Mouse (Mus musculus) neural tube, embryonic 11.5 days (tissue): ENCODE measurements around the gene Lrfn4. TPM values are rescaled to one million over a fixed set of nuclear protein-coding genes. Genes with fewer than 3 reads are reported as not detected.
A peak's percentile ranks its signal among the peaks of the same experiment; 100 is the strongest.

Source experiments
- ATAC-seq: fragments of 200-750 bp; cut with Nextera tagmentation; 2 replicates; pipeline ENCODE4 v1.8.0; 2017; ENCODE audit warnings: moderate number of reproducible peaks, mild to moderate bottlenecking, moderate TSS enrichment, moderate library complexity; ENCODE audit not compliant: insufficient read depth, low FRiP score, low TSS enrichment
- DNase-seq: peaks from one replicate; pipeline ENCODE4 v3.0.0-alpha.2; 2015; ENCODE audit warnings: low spot score
- H3K27ac ChIP-seq: fragments of 300-500 bp; sonication (generic); 2 replicates; pipeline ENCODE4 v1.5.1; 2014; ENCODE audit warnings: low read depth, mild to moderate bottlenecking, low read length
- H3K27me3 ChIP-seq: fragments of 300-500 bp; sonication (generic); 2 replicates; pipeline ENCODE4 v1.6.1; 2014; ENCODE audit warnings: mild to moderate bottlenecking, low read length, mixed read lengths; ENCODE audit not compliant: control insufficient read depth, insufficient read depth
- H3K36me3 ChIP-seq: fragments of 300-500 bp; sonication (generic); 2 replicates; pipeline ENCODE4 v1.6.1; 2014; ENCODE audit warnings: mild to moderate bottlenecking, low read length, moderate library complexity, mixed read lengths; ENCODE audit not compliant: control insufficient read depth, insufficient read depth
- H3K4me1 ChIP-seq: fragments of 300-500 bp; sonication (generic); 2 replicates; pipeline ENCODE4 v1.6.1; 2014; ENCODE audit warnings: low read length, mixed read lengths; ENCODE audit not compliant: control insufficient read depth, insufficient read depth
- H3K4me2 ChIP-seq: fragments of 300-500 bp; sonication (generic); 2 replicates; pipeline ENCODE4 v1.6.1; 2014; ENCODE audit warnings: low read depth, mild to moderate bottlenecking, moderate library complexity
- H3K4me3 ChIP-seq: fragments of 300-500 bp; sonication (generic); 2 replicates; pipeline ENCODE4 v1.5.1; 2014; ENCODE audit warnings: low read depth, low read length
- H3K9ac ChIP-seq: fragments of 300-500 bp; sonication (generic); 2 replicates; pipeline ENCODE4 v1.6.1; 2014; ENCODE audit warnings: mild to moderate bottlenecking, low read length
- H3K9me3 ChIP-seq: fragments of 300-500 bp; sonication (generic); 2 replicates; pipeline ENCODE4 v1.6.1; 2016; ENCODE audit warnings: low read length; ENCODE audit not compliant: control insufficient read depth
- WGBS: fragments of 180-500 bp; shearing (Covaris S2); extraction: QIAGEN DNeasy Blood & Tissue Kit; methylation state at CpG from one replicate; pipeline ENCODE4 v1.1.7; 2014; 5-methylcytosine and 5-hydroxymethylcytosine counted together
- polyA plus RNA-seq: library from polyadenylated mRNA; unstranded; fragments of >200 nt; fragmentation: Nextera tagmentation; extraction: Ambion mirVana; gene quantifications from 2 replicates; pipeline ENCODE4 v1.2.1, GENCODE M21; 2014

Gene Lrfn4
- polyA plus RNA-seq, 1 experiment from 2014 or later = 10.0 TPM

DNA sequence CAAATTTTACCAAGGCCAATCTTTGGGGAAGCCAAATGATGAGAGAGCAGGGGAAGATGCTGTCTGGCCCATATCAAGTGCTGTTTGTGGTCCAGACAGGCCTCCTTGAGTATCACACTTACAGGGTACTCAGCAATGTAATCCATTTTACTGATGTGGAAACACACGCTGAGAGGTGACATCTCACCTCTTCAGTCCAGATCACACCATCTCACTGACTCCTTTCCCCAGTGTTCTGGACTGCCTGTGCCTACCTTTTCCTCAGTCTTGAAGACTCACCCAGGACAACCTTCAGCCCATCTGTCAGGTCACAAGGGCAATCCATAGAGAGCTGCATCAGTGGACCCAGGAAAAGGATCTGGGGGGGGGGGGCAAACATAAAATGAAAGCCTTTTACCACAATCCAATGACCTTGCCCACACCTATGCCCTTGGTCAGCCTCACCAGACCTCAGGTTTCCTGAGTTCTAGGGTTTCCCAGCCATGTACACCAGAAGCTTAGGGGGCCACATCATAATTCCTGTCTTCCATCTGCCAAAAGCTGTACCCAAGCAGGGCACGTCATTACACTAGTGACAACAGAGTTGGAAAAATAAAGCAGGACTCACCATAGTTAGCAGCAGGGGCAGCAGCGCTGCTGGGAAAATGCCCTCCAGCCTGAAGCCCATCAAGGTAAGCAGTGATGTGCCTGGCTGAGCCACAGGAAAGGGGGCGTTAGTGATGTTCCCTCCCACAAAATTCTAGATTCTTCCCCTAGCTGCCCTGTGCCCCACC, 9.1 kb upstream of the Lrfn4 start:
- H3K4me1 ChIP-seq = peaks cover 17% of the 10 kb centered on the region
- H3K4me2 ChIP-seq = peak overlapping the region; percentile 84
- no peaks in the 10 kb centered on the region for H3K9me3 ChIP-seq
- peak overlapping the region; percentile 97 for H3K9ac ChIP-seq
- peaks cover 6% of the 10 kb centered on the region; the same call in 1 of the 2 replicates for H3K36me3 ChIP-seq
- peak overlapping the region; percentile 90 for H3K4me3 ChIP-seq
- no peak overlapping the region for H3K27ac ChIP-seq
- ATAC-seq = no peak
- DNase-seq = no peak
- H3K27me3 ChIP-seq = no peaks in the 10 kb centered on the region
- 35% methylated on average over 4 of the region's 4 CpGs for WGBS

DNA sequence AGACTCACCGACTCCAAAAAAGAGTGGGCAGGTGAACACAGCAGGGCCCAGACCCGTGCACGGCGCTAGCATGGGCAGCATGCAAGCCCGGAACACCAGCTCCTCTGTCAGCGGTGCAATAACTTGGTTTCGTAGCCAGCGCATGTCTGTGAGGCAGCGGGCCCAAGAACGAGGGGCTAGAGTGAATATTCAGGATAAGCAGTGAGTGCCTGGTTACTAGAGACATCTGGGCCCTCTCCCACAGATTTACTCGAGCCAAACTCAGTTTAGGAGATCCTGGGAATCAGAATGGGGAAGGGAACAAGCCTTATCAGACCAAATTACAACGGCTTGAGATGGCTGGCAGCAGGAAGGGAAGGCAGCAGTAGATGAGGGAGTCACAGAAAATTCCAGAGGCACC, 8.5 kb upstream of the Lrfn4 start:
- Histone ChIP-seq H3K9me3 (no peaks in the 10 kb centered on the region), H3K4me1 (peaks cover 17% of the 10 kb centered on the region), H3K27me3 (no peaks in the 10 kb centered on the region), H3K4me2 (no peak overlapping the region), H3K36me3 (peaks cover 6% of the 10 kb centered on the region; the same call in 1 of the 2 replicates), H3K27ac (no peak overlapping the region), H3K4me3 (no peak overlapping the region), H3K9ac (no peak overlapping the region)
- no peak for DNase-seq
- WGBS = 94% methylated on average over 12 of the region's 12 CpGs
- ATAC-seq = no peak

DNA sequence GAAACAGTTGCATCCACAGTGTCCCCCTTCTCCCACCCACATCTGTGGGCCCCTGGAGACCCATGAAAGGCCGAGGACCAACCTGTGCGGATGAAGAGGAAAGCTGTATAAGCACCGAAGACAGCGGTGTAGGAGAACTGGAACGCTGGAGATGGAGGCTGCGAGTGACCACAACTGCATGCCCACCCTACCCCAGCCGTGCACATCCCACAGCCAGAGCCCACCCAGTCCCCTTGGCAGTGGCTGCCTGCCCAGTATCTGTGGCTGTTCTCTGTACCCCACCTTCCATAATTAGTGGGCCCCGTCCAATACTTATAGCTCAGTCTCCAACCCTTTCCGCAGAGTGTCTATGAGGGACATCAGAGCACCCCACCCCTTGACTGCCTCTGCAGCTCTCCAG, 8.0 kb upstream of the Lrfn4 start:
- H3K36me3 ChIP-seq = peaks cover 6% of the 10 kb centered on the region; the same call in 1 of the 2 replicates
- H3K27ac ChIP-seq = no peak overlapping the region
- H3K9ac ChIP-seq = no peak overlapping the region
- DNase-seq (no peak), ATAC-seq (no peak)
- WGBS = 94% methylated on average over 9 of the region's 9 CpGs
- H3K4me2 ChIP-seq = no peak overlapping the region
- no peaks in the 10 kb centered on the region for H3K27me3 ChIP-seq
- peaks cover 17% of the 10 kb centered on the region for H3K4me1 ChIP-seq
- no peaks in the 10 kb centered on the region for H3K9me3 ChIP-seq
- H3K4me3 ChIP-seq = no peak overlapping the region

DNA sequence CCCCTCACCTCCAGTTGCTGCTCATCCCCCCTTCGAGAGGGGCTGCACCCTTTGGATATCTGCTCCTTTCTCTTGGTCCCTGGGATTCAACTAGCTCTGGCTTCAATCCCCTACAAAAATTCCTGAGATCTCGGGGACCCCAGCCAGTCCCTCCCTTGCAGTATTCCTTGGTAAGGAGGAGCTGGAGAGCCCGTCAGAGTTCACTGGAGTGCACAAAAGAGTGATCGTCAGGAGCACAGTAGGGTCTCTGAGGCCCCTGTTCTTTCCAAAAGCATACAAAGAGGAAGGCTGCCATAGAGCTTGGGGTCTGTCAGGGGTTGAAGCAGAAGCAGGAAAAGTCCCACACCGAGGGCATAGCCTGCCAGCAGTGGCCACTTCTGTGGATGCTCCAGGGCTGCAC, 7.3 kb upstream of the Lrfn4 start:
- no peak for DNase-seq
- no peak overlapping the region for H3K4me3 ChIP-seq
- no peak overlapping the region for H3K9ac ChIP-seq
- H3K4me1 ChIP-seq = peaks cover 17% of the 10 kb centered on the region
- peaks cover 6% of the 10 kb centered on the region; the same call in 1 of the 2 replicates for H3K36me3 ChIP-seq
- no peak overlapping the region for H3K27ac ChIP-seq
- 82% methylated on average over 5 of the region's 5 CpGs for WGBS
- H3K4me2 ChIP-seq = no peak overlapping the region
- H3K9me3 ChIP-seq = no peaks in the 10 kb centered on the region
- ATAC-seq = no peak
- H3K27me3 ChIP-seq = no peaks in the 10 kb centered on the region

DNA sequence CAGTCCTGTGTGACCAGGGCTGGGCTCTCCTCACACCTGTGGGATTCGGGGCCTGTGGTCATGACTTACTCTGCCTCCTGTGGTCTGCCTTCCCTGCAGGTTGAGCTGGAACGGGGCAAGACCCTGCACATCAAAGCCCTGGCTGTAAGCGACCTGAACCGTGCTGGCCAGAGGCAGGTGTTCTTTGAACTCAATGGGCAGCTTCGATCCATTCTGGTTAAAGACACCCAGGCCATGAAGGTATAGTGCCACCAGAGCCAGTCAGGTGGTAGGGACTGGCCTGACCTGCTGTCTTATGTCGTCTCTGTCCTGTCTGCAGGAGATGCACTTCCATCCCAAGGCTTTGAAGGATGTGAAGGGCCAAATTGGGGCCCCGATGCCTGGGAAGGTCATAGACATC, 5.3 kb upstream of the Lrfn4 start:
- H3K27ac ChIP-seq = no peak overlapping the region

DNA sequence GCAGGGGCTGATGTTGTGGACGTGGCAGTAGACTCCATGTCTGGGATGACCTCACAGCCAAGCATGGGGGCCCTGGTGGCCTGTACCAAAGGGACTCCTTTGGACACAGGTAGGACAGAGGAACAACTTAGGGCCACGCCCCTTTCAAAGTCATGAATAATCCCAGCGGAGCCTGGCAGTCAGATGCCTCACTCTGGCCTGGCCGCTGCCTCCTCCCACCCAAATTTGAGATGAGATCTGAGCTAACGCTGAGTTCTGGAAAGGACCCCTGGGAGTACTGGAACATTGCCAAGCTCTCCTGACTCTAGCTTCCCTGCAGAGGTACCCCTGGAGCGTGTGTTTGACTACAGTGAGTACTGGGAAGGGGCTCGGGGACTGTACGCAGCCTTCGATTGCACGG, 4.0 kb upstream of the Lrfn4 start:
- WGBS = 86% methylated on average over 10 of the region's 10 CpGs
- H3K4me3 ChIP-seq = no peak overlapping the region
- ATAC-seq (no peak), DNase-seq (no peak)
- H3K4me1 ChIP-seq = peaks cover 6% of the 10 kb centered on the region
- no peak overlapping the region for H3K9ac ChIP-seq
- H3K27ac ChIP-seq = no peak overlapping the region
- H3K9me3 ChIP-seq = no peaks in the 10 kb centered on the region
- H3K27me3 ChIP-seq = no peaks in the 10 kb centered on the region
- no peak overlapping the region for H3K4me2 ChIP-seq
- peaks cover 6% of the 10 kb centered on the region; the same call in 1 of the 2 replicates for H3K36me3 ChIP-seq

More for the DNA sequence above, 5.3 kb upstream of the Lrfn4 start:
- DNase-seq (no peak), ATAC-seq (no peak)
- Histone ChIP-seq H3K27me3 (no peaks in the 10 kb centered on the region), H3K9ac (no peak overlapping the region), H3K36me3 (peaks cover 6% of the 10 kb centered on the region; the same call in 1 of the 2 replicates), H3K4me1 (peaks cover 11% of the 10 kb centered on the region), H3K4me2 (no peak overlapping the region), H3K9me3 (no peaks in the 10 kb centered on the region), H3K4me3 (no peak overlapping the region)
- 84% methylated on average over 7 of the region's 7 CpGs for WGBS

DNA sequence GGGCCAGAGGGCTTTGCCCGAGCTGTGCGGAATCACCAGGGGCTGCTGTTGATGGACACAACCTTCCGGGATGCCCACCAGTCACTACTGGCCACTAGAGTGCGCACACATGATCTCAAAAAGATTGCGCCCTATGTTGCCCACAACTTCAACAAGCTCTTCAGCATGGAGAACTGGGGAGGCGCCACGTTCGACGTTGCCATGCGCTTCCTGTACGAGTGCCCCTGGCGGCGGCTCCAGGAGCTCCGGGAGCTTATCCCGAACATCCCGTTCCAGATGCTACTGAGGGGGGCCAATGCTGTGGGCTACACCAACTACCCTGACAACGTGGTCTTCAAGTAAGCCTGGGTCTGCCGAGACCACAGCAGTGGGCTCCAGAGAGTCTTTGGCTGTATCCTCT, 2.7 kb upstream of the Lrfn4 start:
- peaks cover 6% of the 10 kb centered on the region for H3K36me3 ChIP-seq
- no peaks in the 10 kb centered on the region for H3K27me3 ChIP-seq
- no peak overlapping the region for H3K4me3 ChIP-seq
- H3K4me2 ChIP-seq = no peak overlapping the region
- no peaks in the 10 kb centered on the region for H3K9me3 ChIP-seq
- peaks cover 18% of the 10 kb centered on the region for H3K4me1 ChIP-seq
- DNase-seq (peak; percentile 53), ATAC-seq (no peak)
- 30% methylated on average over 18 of the region's 18 CpGs for WGBS
- H3K9ac ChIP-seq = no peak overlapping the region
- H3K27ac ChIP-seq = no peak overlapping the region

DNA sequence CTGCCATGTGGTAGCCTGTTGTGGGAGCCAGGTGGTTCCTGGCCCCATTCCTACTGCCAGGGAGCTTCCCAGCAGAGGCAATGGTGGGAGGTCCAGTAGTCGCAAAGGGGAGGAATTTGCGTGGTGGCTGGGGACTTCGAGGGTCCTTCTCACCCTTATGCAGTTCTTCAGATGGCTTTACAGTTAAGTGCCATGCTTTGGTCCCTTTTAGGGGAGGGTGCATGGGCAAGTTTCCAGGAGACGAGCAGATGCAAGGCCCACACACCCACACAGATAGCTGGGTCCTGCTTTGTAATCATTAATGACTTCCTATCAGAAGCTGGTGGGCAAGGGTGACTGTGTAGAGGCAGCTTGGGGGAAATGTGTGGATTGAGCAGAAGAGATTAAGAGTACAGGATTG, 1.1 kb upstream of the Lrfn4 start:
- Histone ChIP-seq H3K9ac (no peak overlapping the region; the same call in 1 of the 2 replicates), H3K9me3 (no peaks in the 10 kb centered on the region), H3K27me3 (no peaks in the 10 kb centered on the region), H3K4me3 (peak overlapping the region; percentile 91; the same call in 1 of the 2 replicates), H3K27ac (no peak overlapping the region), H3K4me1 (peaks cover 19% of the 10 kb centered on the region), H3K36me3 (peaks cover 5% of the 10 kb centered on the region), H3K4me2 (peak overlapping the region; percentile 79)
- 38% methylated on average over 4 of the region's 4 CpGs for WGBS
- DNase-seq (no peak), ATAC-seq (no peak)
